Mouse (Mus musculus) lung, embryonic 14.5 days (tissue): Measurements from ENCODE around the gene Pkib. TPM values are rescaled to one million over a fixed set of nuclear protein-coding genes. Genes with fewer than 3 reads are reported as not detected.
A peak's percentile ranks its signal among the peaks of the same experiment; 100 is the strongest.

ENCODE experiments used
- ATAC-seq: fragments of 200-750 bp; cut with Nextera tagmentation; 2 replicates; pipeline ENCODE4 v1.8.0; 2017; ENCODE audit warnings: mild to moderate bottlenecking, moderate TSS enrichment, moderate library complexity; ENCODE audit not compliant: insufficient read depth
- DNase-seq: peaks from one replicate; pipeline ENCODE4 v3.0.0-alpha.2; 2015
- H3K27ac ChIP-seq: fragments of 300-500 bp; sonication (generic); 2 replicates; pipeline ENCODE4 v1.5.1; 2014; ENCODE audit warnings: low read depth, mild to moderate bottlenecking, moderate library complexity
- H3K27me3 ChIP-seq: fragments of 300-500 bp; sonication (generic); 2 replicates; pipeline ENCODE4 v1.6.1; 2014; ENCODE audit warnings: low read length, control low read depth; ENCODE audit not compliant: insufficient read depth
- H3K36me3 ChIP-seq: fragments of 300-500 bp; sonication (generic); 2 replicates; pipeline ENCODE4 v1.6.1; 2014; ENCODE audit warnings: control low read depth; ENCODE audit not compliant: insufficient read depth
- H3K4me1 ChIP-seq: fragments of 300-500 bp; sonication (generic); 2 replicates; pipeline ENCODE4 v1.6.1; 2014; ENCODE audit warnings: antibody characterized with exemption, control low read depth; ENCODE audit not compliant: insufficient read depth
- H3K4me2 ChIP-seq: fragments of 300-500 bp; sonication (generic); 2 replicates; pipeline ENCODE4 v1.6.1; 2014; ENCODE audit warnings: mild to moderate bottlenecking
- H3K4me3 ChIP-seq: fragments of 300-500 bp; sonication (generic); 2 replicates; pipeline ENCODE4 v1.5.1; 2014; ENCODE audit warnings: low read depth, low read length
- H3K9ac ChIP-seq: fragments of 300-500 bp; sonication (generic); 2 replicates; pipeline ENCODE4 v1.6.1; 2014
- H3K9me3 ChIP-seq: fragments of 300-500 bp; sonication (generic); 2 replicates; pipeline ENCODE4 v1.6.1; 2016; ENCODE audit warnings: low read depth, low read length, control low read depth
- CTCF ChIP-seq: IDR thresholded peaks from 2 replicates; pipeline ENCODE4 v1.5.1; 2016; ENCODE audit warnings: antibody characterized with exemption, low read depth
- WGBS: fragments of 180-500 bp; shearing (Covaris S2); extraction: QIAGEN DNeasy Blood & Tissue Kit; methylation state at CpG from one replicate; pipeline ENCODE4 v1.1.7; 2014; 5-methylcytosine and 5-hydroxymethylcytosine counted together
- polyA plus RNA-seq: library from polyadenylated mRNA; unstranded; fragments of >200 nt; fragmentation: Nextera tagmentation; extraction: Ambion mirVana; gene quantifications from 2 replicates; pipeline ENCODE4 v1.2.1, GENCODE M21; 2014

Pkib gene
- polyA plus RNA-seq, 1 experiment from 2014 or later, result 1.4 TPM

GRCm38 (mm10) chr10:57630557-57630956 is 1.2 kb upstream of the Pkib start:
- no peak for ATAC-seq
- 99% methylated on average over 2 of the region's 2 CpGs for WGBS

GRCm38 (mm10) chr10:57632868-57633240 is 1.1 kb downstream of the Pkib start:
- 0 out of 2 replicates have a peak, but pooled peaks cover 10% of the 10 kb centered on the region for H3K27me3 ChIP-seq
- TF ChIP-seq CTCF, result no peak
- no peak overlapping the region for H3K4me3 ChIP-seq
- WGBS, result 63% methylated on average over 4 of the region's 4 CpGs
- no peak for ATAC-seq
- H3K9me3 ChIP-seq, result no peaks in the 10 kb centered on the region
- no peaks in the 10 kb centered on the region for H3K4me1 ChIP-seq
- DNase-seq, result no peak
- no peak overlapping the region for H3K27ac ChIP-seq
- no peaks in the 10 kb centered on the region for H3K36me3 ChIP-seq
- no peak overlapping the region for H3K9ac ChIP-seq
- peak overlapping the region; percentile 64; the same call in 1 of the 2 replicates for H3K4me2 ChIP-seq

More at GRCm38 (mm10) chr10:57630557-57630956, 1.2 kb upstream of the Pkib start:
- Histone ChIP-seq H3K4me2 (no peak overlapping the region), H3K36me3 (no peaks in the 10 kb centered on the region), H3K4me1 (no peaks in the 10 kb centered on the region), H3K9ac (no peak overlapping the region), H3K27ac (no peak overlapping the region), H3K27me3 (0 out of 2 replicates have a peak, but pooled peaks cover 10% of the 10 kb centered on the region), H3K9me3 (no peaks in the 10 kb centered on the region), H3K4me3 (no peak overlapping the region)
- no peak for DNase-seq
- TF ChIP-seq CTCF, result no peak

- 41% methylated on average over 4 of the region's 4 CpGs for WGBS
- H3K9me3 ChIP-seq, result no peaks in the 10 kb centered on the region
- no peak overlapping the region for H3K27ac ChIP-seq
- H3K36me3 ChIP-seq, result no peaks in the 10 kb centered on the region
- no peak for DNase-seq
- ATAC-seq, result no peak
- TF ChIP-seq CTCF, result no peak
- H3K4me3 ChIP-seq, result no peak overlapping the region
- H3K27me3 ChIP-seq, result 0 out of 2 replicates have a peak, but pooled peaks cover 10% of the 10 kb centered on the region
- no peak overlapping the region for H3K4me2 ChIP-seq
- H3K4me1 ChIP-seq, result no peaks in the 10 kb centered on the region
- H3K9ac ChIP-seq, result no peak overlapping the region
These were observed 5.2 kb downstream of the Pkib start for GRCm38 (mm10) chr10:57636970-57637369.

- Histone ChIP-seq H3K4me1 (no peaks in the 10 kb centered on the region), H3K4me3 (no peak overlapping the region), H3K9me3 (no peaks in the 10 kb centered on the region), H3K9ac (no peak overlapping the region), H3K36me3 (no peaks in the 10 kb centered on the region), H3K27me3 (no peaks in the 10 kb centered on the region), H3K4me2 (no peak overlapping the region), H3K27ac (no peak overlapping the region)
- no peak for TF ChIP-seq CTCF
- ATAC-seq (no peak), DNase-seq (no peak)
- 70% methylated on average over 4 of the region's 4 CpGs for WGBS
These were observed 6.5 kb downstream of the Pkib start for GRCm38 (mm10) chr10:57638250-57638649.

GRCm38 (mm10) chr10:57639540-57639939 is 7.8 kb downstream of the Pkib start:
- 68% methylated on average over 3 of the region's 3 CpGs for WGBS
- no peaks in the 10 kb centered on the region for H3K36me3 ChIP-seq
- TF ChIP-seq CTCF, result no peak
- H3K4me2 ChIP-seq, result no peak overlapping the region
- ATAC-seq (no peak), DNase-seq (no peak)
- H3K27me3 ChIP-seq, result no peaks in the 10 kb centered on the region
- H3K27ac ChIP-seq, result no peak overlapping the region
- H3K4me1 ChIP-seq, result no peaks in the 10 kb centered on the region
- no peak overlapping the region for H3K9ac ChIP-seq
- no peak overlapping the region for H3K4me3 ChIP-seq
- no peaks in the 10 kb centered on the region for H3K9me3 ChIP-seq

GRCm38 (mm10) chr10:57653297-57653696 is 21.5 kb downstream of the Pkib start:
- H3K9me3 ChIP-seq, result no peaks in the 10 kb centered on the region
- H3K4me3 ChIP-seq, result no peak overlapping the region
- ATAC-seq (no peak), DNase-seq (no peak)
- no peak overlapping the region for H3K9ac ChIP-seq
- H3K4me1 ChIP-seq, result no peaks in the 10 kb centered on the region
- H3K4me2 ChIP-seq, result no peak overlapping the region
- no peaks in the 10 kb centered on the region for H3K36me3 ChIP-seq
- H3K27ac ChIP-seq, result no peak overlapping the region
- H3K27me3 ChIP-seq, result no peaks in the 10 kb centered on the region
- no peak for TF ChIP-seq CTCF
- 83% methylated on average over 1 of the region's 1 CpGs for WGBS

- WGBS, result 90% methylated on average over 3 of the region's 3 CpGs
- H3K36me3 ChIP-seq, result no peaks in the 10 kb centered on the region
- no peaks in the 10 kb centered on the region for H3K9me3 ChIP-seq
- no peaks in the 10 kb centered on the region for H3K4me1 ChIP-seq
- H3K27ac ChIP-seq, result no peak overlapping the region
- no peak overlapping the region for H3K4me3 ChIP-seq
- no peak for TF ChIP-seq CTCF
- DNase-seq, result no peak
- no peak for ATAC-seq
- no peaks in the 10 kb centered on the region for H3K27me3 ChIP-seq
- no peak overlapping the region for H3K4me2 ChIP-seq
- no peak overlapping the region for H3K9ac ChIP-seq
These were observed 28.7 kb downstream of the Pkib start for GRCm38 (mm10) chr10:57660505-57660904.

- H3K9ac ChIP-seq, result no peak overlapping the region
- 87% methylated on average over 1 of the region's 1 CpGs for WGBS
- H3K36me3 ChIP-seq, result no peaks in the 10 kb centered on the region
- H3K4me2 ChIP-seq, result no peak overlapping the region
- H3K4me1 ChIP-seq, result no peaks in the 10 kb centered on the region
- DNase-seq (no peak), ATAC-seq (no peak)
- no peaks in the 10 kb centered on the region for H3K9me3 ChIP-seq
- no peak overlapping the region for H3K4me3 ChIP-seq
- H3K27me3 ChIP-seq, result no peaks in the 10 kb centered on the region
- H3K27ac ChIP-seq, result no peak overlapping the region
- TF ChIP-seq CTCF, result no peak
These were observed 32.0 kb downstream of the Pkib start for GRCm38 (mm10) chr10:57663758-57664157.
